Mouse (Mus musculus) regulatory T cell (primary cell): ENCODE measurements around the gene Cilp.

Source experiments
- in situ Hi-C: fragments of 300-600 bp; cut with MboI, MseI; formaldehyde crosslinking; loops from one replicate; pipeline ENCODE4 v1.15.1; 2025; ENCODE audit warnings: high pct_unique_total_duplicates

Cilp gene

GRCm38 (mm10) chr9:65264959-65265358 lies at the start of gene Cilp:
Gene Cilp, plus strand, starts transcription at chr9:65265180.
- in situ Hi-C loops: no loop called here

- in situ Hi-C loops: no loop called here
Measured at GRCm38 (mm10) chr9:65215494-65216126, 49.4 kb upstream of the Cilp start.

- in situ Hi-C loops: no loop called here
Measured at GRCm38 (mm10) chr9:65216972-65217371, 48.0 kb upstream of the Cilp start.

GRCm38 (mm10) chr9:65217661-65218060 lies 47.3 kb upstream of the Cilp start:
- in situ Hi-C loops: no loop called here

GRCm38 (mm10) chr9:65218916-65219315 lies 46.1 kb upstream of the Cilp start:
- in situ Hi-C loops: no loop called here

GRCm38 (mm10) chr9:65220398-65220797 lies 44.6 kb upstream of the Cilp start:
- in situ Hi-C loops: loop anchor here (10.0 kb wide), 1 partner anchor 54 kb away; no protein-coding TSS in a partner anchor

GRCm38 (mm10) chr9:65223927-65224326 lies 41.1 kb upstream of the Cilp start:
- in situ Hi-C loops: loop anchor here (10.0 kb wide), 1 partner anchor 51 kb away; no protein-coding TSS in a partner anchor

- in situ Hi-C loops: loop anchor here (10.0 kb wide), 1 partner anchor 49 kb away; no protein-coding TSS in a partner anchor
Measured at GRCm38 (mm10) chr9:65225795-65226194, 39.2 kb upstream of the Cilp start.

GRCm38 (mm10) chr9:65230250-65230649 lies 34.7 kb upstream of the Cilp start:
- in situ Hi-C loops: no loop called here

- in situ Hi-C loops: no loop called here
Measured at GRCm38 (mm10) chr9:65231284-65231683, 33.7 kb upstream of the Cilp start.

- in situ Hi-C loops: no loop called here
Measured at GRCm38 (mm10) chr9:65233243-65233985, 31.6 kb upstream of the Cilp start.

- in situ Hi-C loops: no loop called here
Measured at GRCm38 (mm10) chr9:65234734-65235133, 30.2 kb upstream of the Cilp start.

- in situ Hi-C loops: no loop called here
Measured at GRCm38 (mm10) chr9:65235601-65236000, 29.4 kb upstream of the Cilp start.

- in situ Hi-C loops: no loop called here
Measured at GRCm38 (mm10) chr9:65237616-65238015, 27.4 kb upstream of the Cilp start.

- in situ Hi-C loops: no loop called here
Measured at GRCm38 (mm10) chr9:65238191-65238760, 26.7 kb upstream of the Cilp start.

GRCm38 (mm10) chr9:65239176-65239575 lies 25.8 kb upstream of the Cilp start:
- in situ Hi-C loops: no loop called here

GRCm38 (mm10) chr9:65239731-65240130 lies 25.2 kb upstream of the Cilp start:
- in situ Hi-C loops: loop anchor here (10.0 kb wide), 1 partner anchor 1735 kb away; no protein-coding TSS in a partner anchor

- in situ Hi-C loops: loop anchor here (10.0 kb wide), 1 partner anchor 1736 kb away; no protein-coding TSS in a partner anchor
Measured at GRCm38 (mm10) chr9:65240587-65240986, 24.4 kb upstream of the Cilp start.

- in situ Hi-C loops: loop anchor here (10.0 kb wide), 1 partner anchor 1737 kb away; no protein-coding TSS in a partner anchor
Measured at GRCm38 (mm10) chr9:65241973-65242372, 23.0 kb upstream of the Cilp start.

- in situ Hi-C loops: loop anchor here (10.0 kb wide), 1 partner anchor 1738 kb away; no protein-coding TSS in a partner anchor
Measured at GRCm38 (mm10) chr9:65243249-65243648, 21.7 kb upstream of the Cilp start.

GRCm38 (mm10) chr9:65244036-65244806 lies 20.8 kb upstream of the Cilp start:
- in situ Hi-C loops: loop anchor here (10.0 kb wide), 1 partner anchor 1739 kb away; no protein-coding TSS in a partner anchor
